Comparison of ENCODE assay signal across 29 mouse cellular contexts in the genomic region with DNA sequence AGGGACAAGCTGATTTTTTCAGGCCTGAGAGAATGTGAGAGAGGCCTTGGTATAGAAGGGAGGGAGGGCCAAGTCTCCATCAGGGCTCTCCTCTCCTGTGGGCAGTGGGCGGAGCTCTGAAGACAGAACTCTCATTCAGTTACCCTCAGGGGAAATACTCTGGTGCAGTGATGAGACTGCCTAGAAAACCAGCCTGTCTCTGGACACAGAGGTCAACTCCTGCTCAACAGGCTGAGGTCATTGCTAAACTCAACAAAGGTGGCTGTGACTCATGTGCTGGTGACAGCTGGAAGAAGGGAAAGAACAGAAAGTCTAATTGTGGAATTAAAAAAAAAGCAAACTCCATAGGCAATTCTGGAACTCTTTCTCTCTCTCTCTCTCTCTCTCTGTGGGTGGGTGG.
DNase-seq lines count a peak whose midpoint lies in the region; ATAC-seq and TF ChIP-seq lines count a peak whose summit lies in the region.
"Had no signal": no experiment of that assay in that cellular context is flagged by ENCODE, and none has a peak within 500 bp of the region (broad histone marks: within the 10 kb centered on the region; RNA-seq: fewer than 3 reads in every experiment).

No protein-coding gene starts in this region.

- no peak for TF ChIP-seq RAD21 in CH12.LX (IDR thresholded peaks at IDR 0.05; ENCODE audit: low read depth, low read length)

- dilution Hi-C loops in CH12.LX (cut with MboI; ENCODE audit: extremely low pct_ligation_motif_present, extremely low pct_unique_long_range_greater_than_20kb, low sequenced_read_pairs): no loop called here

- H3K9ac ChIP-seq in hindbrain, embryonic 16.5 days (ENCODE audit: low read depth, low read length): no peak overlapping the region
- H3K9ac ChIP-seq in CH12.LX (ENCODE audit: insufficient read depth, low read depth): no peak overlapping the region
- H3K9ac ChIP-seq: embryonic facial prominence, embryonic 15.5 days; heart, embryonic 15.5 days; hindbrain, embryonic 13.5 days; kidney, embryonic 15.5 days; liver, embryonic 12.5 days; liver, postnatal 0 days; midbrain, embryonic 13.5 days; neural tube, embryonic 12.5 days had no signal

- no peak overlapping the region for H3K4me2 ChIP-seq in hindbrain, embryonic 16.5 days (ENCODE audit: low read length)
- no peak overlapping the region for H3K4me2 ChIP-seq in CH12.LX (ENCODE audit: insufficient read depth, low read depth, poor library complexity, severe bottlenecking)
- H3K4me2 ChIP-seq: embryonic facial prominence, embryonic 15.5 days; heart, embryonic 15.5 days; hindbrain, embryonic 13.5 days; kidney, embryonic 15.5 days; liver, embryonic 12.5 days; midbrain, embryonic 13.5 days; neural tube, embryonic 12.5 days had no signal

- no peak for TF ChIP-seq POLR2A in CH12.LX (IDR thresholded peaks at IDR 0.05; ENCODE audit: low read depth, low read length)

- no peaks in the 10 kb centered on the region for H3K79me2 ChIP-seq in CH12.LX (replicated peaks; ENCODE audit: control insufficient read depth, extremely low read depth, insufficient read depth, poor library complexity, severe bottlenecking)

- no peak overlapping the region for H3K4me3 ChIP-seq in hindbrain, embryonic 10.5 days
- no peak overlapping the region for H3K4me3 ChIP-seq in hindbrain, embryonic 16.5 days (ENCODE audit: low read length)
- no peak overlapping the region for H3K4me3 ChIP-seq in CH12.LX (replicated peaks in 1 of 3; ENCODE audit: low read depth in 2 of 3, low read length in 2 of 3, poor library complexity in 1 of 3)
- H3K4me3 ChIP-seq: embryonic facial prominence, embryonic 15.5 days; heart, embryonic 10.5 days; heart, embryonic 15.5 days; hindbrain, embryonic 13.5 days; kidney, embryonic 15.5 days; liver, embryonic 12.5 days; megakaryocyte, embryonic 14.5 days; midbrain, embryonic 13.5 days; neural tube, embryonic 12.5 days had no signal

- H3K9me3 ChIP-seq in hindbrain, embryonic 10.5 days: no peaks in the 10 kb centered on the region
- no peaks in the 10 kb centered on the region for H3K9me3 ChIP-seq in hindbrain, embryonic 16.5 days (ENCODE audit: control insufficient read depth, low read length)
- H3K9me3 ChIP-seq in CH12.LX (replicated peaks; ENCODE audit: low read length): no peaks in the 10 kb centered on the region
- H3K9me3 ChIP-seq: embryonic facial prominence, embryonic 15.5 days; heart, embryonic 10.5 days; heart, embryonic 15.5 days; hindbrain, embryonic 13.5 days; kidney, embryonic 15.5 days; liver, embryonic 12.5 days; megakaryocyte, embryonic 14.5 days; midbrain, embryonic 13.5 days; neural tube, embryonic 12.5 days had no signal

- WGBS in hindbrain, embryonic 10.5 days: 85% methylated on average over 1 of the region's 1 CpGs
- WGBS in hindbrain, embryonic 16.5 days: 71% methylated on average over 1 of the region's 1 CpGs

- H3K36me3 ChIP-seq in hindbrain, embryonic 10.5 days: no peaks in the 10 kb centered on the region
- H3K36me3 ChIP-seq in hindbrain, embryonic 16.5 days (ENCODE audit: control insufficient read depth, insufficient read depth, low read length): no peaks in the 10 kb centered on the region
- no peaks in the 10 kb centered on the region for H3K36me3 ChIP-seq in CH12.LX (replicated peaks in 1 of 2; ENCODE audit: control insufficient read depth in 1 of 2, insufficient read depth in 1 of 2, low read length in 1 of 2)
- H3K36me3 ChIP-seq: embryonic facial prominence, embryonic 15.5 days; heart, embryonic 10.5 days; heart, embryonic 15.5 days; hindbrain, embryonic 13.5 days; kidney, embryonic 15.5 days; liver, embryonic 12.5 days; midbrain, embryonic 13.5 days; neural tube, embryonic 12.5 days had no signal

- TF ChIP-seq EP300 in CH12.LX (IDR thresholded peaks at IDR 0.05; ENCODE audit: low read length): no peak

- DNase-seq in hindbrain, embryonic 10.5 days (ENCODE audit: low spot score): peak; percentile 3
- DNase-seq in 3T3-L1 (ENCODE audit: low read depth, low spot score) (peak; percentile 1), CH12.LX (ENCODE audit: extremely low read depth) (peak; percentile 21)
- DNase-seq in embryo, embryonic 10.5 days (ENCODE audit: low spot score): peak; percentile 23
- DNase-seq in left cerebral cortex, adult 11 months (ENCODE audit: low spot score): no peak
- DNase-seq in layer of hippocampus, adult 9-11 months: no peak
- no peak for DNase-seq in heart, adult 9 months (ENCODE audit: low spot score in 2 of 2)
- DNase-seq: adrenal gland, postnatal 14 days; cerebellum, adult 2 months; cerebellum, postnatal 14 days; gastrocnemius, postnatal 14 days; kidney, adult 18-20 months; kidney, postnatal 25 days; left cerebral cortex, postnatal 4 days; liver, postnatal 0 days; lung, postnatal 4 days; thymus, postnatal 14 days had no signal

- 0 out of 2 replicates have a peak, but pooled peaks cover 3% of the 10 kb centered on the region for H3K4me1 ChIP-seq in hindbrain, embryonic 10.5 days (replicated peaks)
- no peaks in the 10 kb centered on the region for H3K4me1 ChIP-seq in hindbrain, embryonic 16.5 days (ENCODE audit: control insufficient read depth, insufficient read depth, low read depth, low read length)
- H3K4me1 ChIP-seq in CH12.LX (ENCODE audit: control insufficient read depth in 1 of 2, insufficient read depth in 2 of 2): no peaks in the 10 kb centered on the region
- H3K4me1 ChIP-seq: embryonic facial prominence, embryonic 15.5 days; heart, embryonic 10.5 days; heart, embryonic 15.5 days; hindbrain, embryonic 13.5 days; kidney, embryonic 15.5 days; liver, embryonic 12.5 days; megakaryocyte, embryonic 14.5 days; midbrain, embryonic 13.5 days; neural tube, embryonic 12.5 days had no signal

- no peak overlapping the region for H3K27ac ChIP-seq in hindbrain, embryonic 10.5 days
- H3K27ac ChIP-seq in hindbrain, embryonic 16.5 days (ENCODE audit: low read depth, low read length): no peak overlapping the region
- no peak overlapping the region for H3K27ac ChIP-seq in CH12.LX (ENCODE audit: insufficient read depth, low read depth)
- H3K27ac ChIP-seq: embryonic facial prominence, embryonic 15.5 days; heart, embryonic 10.5 days; heart, embryonic 15.5 days; hindbrain, embryonic 13.5 days; kidney, embryonic 15.5 days; liver, embryonic 12.5 days; midbrain, embryonic 13.5 days; neural tube, embryonic 12.5 days had no signal

- no peak for TF ChIP-seq CTCF in CH12.LX (conservative IDR thresholded peaks at IDR 0.05 in 1 of 2, IDR thresholded peaks at IDR 0.05 in 1 of 2; ENCODE audit: low read depth in 2 of 2, low read length in 2 of 2)

- ATAC-seq in hindbrain, embryonic 16.5 days: no peak
- ATAC-seq: forebrain, embryonic 14.5 days; inflammation-experienced regulatory T-cells, adult 6 months; liver, embryonic 12.5 days; liver, postnatal 0 days; midbrain, embryonic 13.5 days had no signal

- H3K27me3 ChIP-seq in hindbrain, embryonic 10.5 days (ENCODE audit: insufficient read depth, poor library complexity, severe bottlenecking): peaks cover 70% of the 10 kb centered on the region
- no peaks in the 10 kb centered on the region; the same call in none of the 2 replicates for H3K27me3 ChIP-seq in hindbrain, embryonic 16.5 days (replicated peaks; ENCODE audit: control insufficient read depth, insufficient read depth, low read length)
- no peaks in the 10 kb centered on the region for H3K27me3 ChIP-seq in CH12.LX (replicated peaks)
- H3K27me3 ChIP-seq: embryonic facial prominence, embryonic 15.5 days; heart, embryonic 15.5 days; liver, embryonic 12.5 days; neural tube, embryonic 12.5 days had no signal

- in situ Hi-C loops in CH12.LX (cut with MboI; ENCODE audit: low pct_ligation_motif_present, low pct_unique_long_range_greater_than_20kb, low sequenced_read_pairs): no loop called here

TF ChIP-seq in CH12.LX, 34 proteins besides CTCF, POLR2A, EP300 and RAD21:
- TF ChIP-seq USF2 (conservative IDR thresholded peaks at IDR 0.05; ENCODE audit: low read depth, low read length) (no peak), MAZ (IDR thresholded peaks at IDR 0.05; ENCODE audit: low read depth, low read length) (no peak), UBTF (IDR thresholded peaks at IDR 0.05; ENCODE audit: low read depth, low read length) (no peak)

Comparison
In these comparisons a context has a peak if more than half of its experiments do, and no peak if none do; other contexts are left out.
1. DNase-seq: peak in hindbrain, embryonic 10.5 days (single experiment), 3T3-L1 (single experiment), CH12.LX (single experiment) and embryo, embryonic 10.5 days (single experiment); none in left cerebral cortex, adult 11 months (single experiment), layer of hippocampus, adult 9-11 months (single experiment) and heart, adult 9 months (0 of 2).